Comparison of ENCODE assay signal across 8 mouse cellular contexts in genomic region chrX:11665077-11665974, GRCm38 (mm10).
A peak's percentile ranks its signal among the peaks of the same experiment; 100 is the strongest.
DNase-seq lines count a peak whose midpoint lies in the region; ATAC-seq and TF ChIP-seq lines count a peak whose summit lies in the region.

No protein-coding gene starts in this region.

- H3K9ac ChIP-seq in MEL (ENCODE audit: control insufficient read depth, low read depth, low read length, poor library complexity, severe bottlenecking), result peak overlapping the region; percentile 96
- peak overlapping the region; percentile 78 for H3K9ac ChIP-seq in forebrain, embryonic 13.5 days
- H3K9ac ChIP-seq in intestine, postnatal 0 days (ENCODE audit: low read depth, low read length), result peak overlapping the region; percentile 59
- H3K9ac ChIP-seq in lung, postnatal 0 days (replicated peaks; ENCODE audit: low read depth), result peak overlapping the region; percentile 50; the same call in 1 of the 2 replicates

- peak overlapping the region; percentile 42 for H3K27ac ChIP-seq in MEL (ENCODE audit: control insufficient read depth, low read depth, low read length)
- peak overlapping the region; percentile 85 for H3K27ac ChIP-seq in forebrain, embryonic 13.5 days
- peak overlapping the region; percentile 94 for H3K27ac ChIP-seq in intestine, postnatal 0 days (ENCODE audit: low read depth, low read length)
- peak overlapping the region; percentile 65 for H3K27ac ChIP-seq in lung, postnatal 0 days (ENCODE audit: low read length)

- H3K4me1 ChIP-seq in MEL (ENCODE audit: control insufficient read depth in 1 of 2, insufficient read depth in 2 of 2, low read length in 2 of 2), result peaks cover 5 to 17% of the 10 kb centered on the region in 2 experiments; a peak in 3 of 4 replicates
- peaks cover 15% of the 10 kb centered on the region for H3K4me1 ChIP-seq in forebrain, embryonic 13.5 days
- H3K4me1 ChIP-seq in intestine, postnatal 0 days (replicated peaks; ENCODE audit: control insufficient read depth, insufficient read depth, low read length), result 0 out of 2 replicates have a peak, but pooled peaks cover 3% of the 10 kb centered on the region
- no peaks in the 10 kb centered on the region for H3K4me1 ChIP-seq in lung, postnatal 0 days (ENCODE audit: insufficient read depth, low read depth, low read length)

- TF ChIP-seq EP300 in MEL (IDR thresholded peaks at IDR 0.05; ENCODE audit: low read depth in 1 of 2, low read length in 2 of 2), result no peak
- no peak for TF ChIP-seq EP300 in lung, postnatal 0 days (IDR thresholded peaks at IDR 0.05)

- 17% methylated on average over 30 of the region's 30 CpGs for WGBS in forebrain, embryonic 13.5 days
- WGBS in intestine, postnatal 0 days, result 17% methylated on average over 30 of the region's 30 CpGs
- 27% methylated on average over 20 of the region's 30 CpGs for WGBS in lung, postnatal 0 days

- H3K27me3 ChIP-seq in MEL (ENCODE audit: control insufficient read depth in 1 of 2, insufficient read depth in 2 of 2, low read length in 2 of 2), result no peaks in the 10 kb centered on the region
- no peaks in the 10 kb centered on the region; the same call in 1 of the 2 replicates for H3K27me3 ChIP-seq in forebrain, embryonic 13.5 days
- H3K27me3 ChIP-seq in intestine, postnatal 0 days (replicated peaks; ENCODE audit: control insufficient read depth, insufficient read depth, low read length), result no peaks in the 10 kb centered on the region
- H3K27me3 ChIP-seq in lung, postnatal 0 days (replicated peaks; ENCODE audit: insufficient read depth, low read length), result no peaks in the 10 kb centered on the region

- no peak for TF ChIP-seq POLR2A in MEL (IDR thresholded peaks at IDR 0.05; ENCODE audit: control insufficient read depth in 1 of 2, insufficient read depth in 1 of 2, low read depth in 1 of 2, low read length in 2 of 2, poor library complexity in 1 of 2)

- no peak for TF ChIP-seq CTCF in MEL (IDR thresholded peaks at IDR 0.05 in 2 of 3, conservative IDR thresholded peaks at IDR 0.05 in 1 of 3; ENCODE audit: control insufficient read depth in 1 of 3, insufficient read depth in 1 of 3, low read depth in 2 of 3, low read length in 3 of 3, poor library complexity in 1 of 3, severe bottlenecking in 1 of 3)
- TF ChIP-seq CTCF in intestine, postnatal 0 days (IDR thresholded peaks at IDR 0.05; ENCODE audit: low read depth), result 0 out of 2 replicates have a peak, but pooled peaks have one; percentile 4
- no peak for TF ChIP-seq CTCF in lung, postnatal 0 days (IDR thresholded peaks at IDR 0.05)

- peak; percentile 9 to 36 for DNase-seq in adrenal gland, adult (ENCODE audit: inconsistent age in 2 of 2, low spot score in 1 of 2)
- no peak for DNase-seq in adrenal gland, postnatal 14 days
- DNase-seq in MEL (ENCODE audit: low read depth, low spot score), result peak; percentile 50
- peak; percentile 35 for DNase-seq in lung, postnatal 0 days (ENCODE audit: low spot score)
- peak; percentile 14 to 16 for DNase-seq in spleen, postnatal 36 days (ENCODE audit: low spot score in 2 of 2)
- DNase-seq in right cerebral cortex, postnatal 36 days (ENCODE audit: low spot score in 2 of 2), result no peak

- H3K9me3 ChIP-seq in MEL (replicated peaks; ENCODE audit: insufficient read depth, low read length), result no peaks in the 10 kb centered on the region
- H3K9me3 ChIP-seq in forebrain, embryonic 13.5 days (replicated peaks), result no peaks in the 10 kb centered on the region
- no peaks in the 10 kb centered on the region for H3K9me3 ChIP-seq in intestine, postnatal 0 days (ENCODE audit: control insufficient read depth)
- H3K9me3 ChIP-seq in lung, postnatal 0 days (ENCODE audit: low read length), result no peaks in the 10 kb centered on the region

- no peak for TF ChIP-seq RAD21 in MEL (IDR thresholded peaks at IDR 0.05; ENCODE audit: low read depth, low read length)

- H3K4me3 ChIP-seq in MEL (ENCODE audit: control insufficient read depth in 1 of 2, insufficient read depth in 1 of 2, low read depth in 2 of 2, low read length in 2 of 2), result peak overlapping the region; percentile 70 to 85
- peak overlapping the region; percentile 41 for H3K4me3 ChIP-seq in forebrain, embryonic 13.5 days
- peak overlapping the region; percentile 36 for H3K4me3 ChIP-seq in intestine, postnatal 0 days (ENCODE audit: low read depth, low read length)
- peak overlapping the region; percentile 33 for H3K4me3 ChIP-seq in lung, postnatal 0 days (ENCODE audit: low read depth, low read length)

- ATAC-seq in forebrain, embryonic 13.5 days, result peak; percentile 25
- ATAC-seq in intestine, postnatal 0 days, result peak; percentile 66
- ATAC-seq in lung, postnatal 0 days, result peak; percentile 15

- H3K36me3 ChIP-seq in MEL (ENCODE audit: control insufficient read depth in 1 of 2, insufficient read depth in 2 of 2, low read length in 2 of 2), result peaks cover 0 to 13% of the 10 kb centered on the region in 2 experiments; a peak in 2 of 4 replicates
- no peaks in the 10 kb centered on the region for H3K36me3 ChIP-seq in forebrain, embryonic 13.5 days (ENCODE audit: poor library complexity, severe bottlenecking)
- no peaks in the 10 kb centered on the region for H3K36me3 ChIP-seq in intestine, postnatal 0 days (ENCODE audit: control insufficient read depth, insufficient read depth)
- H3K36me3 ChIP-seq in lung, postnatal 0 days (ENCODE audit: insufficient read depth, low read length), result no peaks in the 10 kb centered on the region

- peak overlapping the region; percentile 64 for H3K4me2 ChIP-seq in forebrain, embryonic 13.5 days
- peak overlapping the region; percentile 73 for H3K4me2 ChIP-seq in intestine, postnatal 0 days (replicated peaks; ENCODE audit: low read depth)
- peak overlapping the region; percentile 56 for H3K4me2 ChIP-seq in lung, postnatal 0 days (replicated peaks; ENCODE audit: low read depth, low read length)

- peaks cover 3% of the 10 kb centered on the region; the same call in 1 of the 2 replicates for H3K79me2 ChIP-seq in MEL (ENCODE audit: control insufficient read depth, insufficient read depth, low read length, poor library complexity)

TF ChIP-seq in MEL, 35 proteins besides CTCF, POLR2A, EP300 and RAD21:
- TF ChIP-seq MYB (IDR thresholded peaks at IDR 0.05; ENCODE audit: low read depth, low read length), result no peak
- TF ChIP-seq ELF1 (IDR thresholded peaks at IDR 0.05; ENCODE audit: low read depth, low read length), result no peak
- TF ChIP-seq ZKSCAN1 (IDR thresholded peaks at IDR 0.05; ENCODE audit: low read depth, low read length), result no peak
- TF ChIP-seq BHLHE40 (IDR thresholded peaks at IDR 0.05; ENCODE audit: borderline replicate concordance, low read depth, low read length), result no peak
- TF ChIP-seq JUND (IDR thresholded peaks at IDR 0.05; ENCODE audit: low read depth, low read length), result no peak
- TF ChIP-seq TCF12 (IDR thresholded peaks at IDR 0.05; ENCODE audit: low read depth, low read length), result no peak
- no peak for TF ChIP-seq MXI1 (IDR thresholded peaks at IDR 0.05; ENCODE audit: low read depth, low read length)
- TF ChIP-seq MAX (IDR thresholded peaks at IDR 0.05; ENCODE audit: low read length), result no peak
- TF ChIP-seq TBP (IDR thresholded peaks at IDR 0.05; ENCODE audit: low read depth, low read length), result no peak
TF ChIP-seq in MEL: peak in this region for 0.

Comparison
In these comparisons a context has a peak if more than half of its experiments do, and no peak if none do; other contexts are left out.
1. DNase-seq: peak in adrenal gland, adult (2 of 2), MEL (single experiment), lung, postnatal 0 days (single experiment) and spleen, postnatal 36 days (2 of 2); none in adrenal gland, postnatal 14 days (single experiment) and right cerebral cortex, postnatal 36 days (0 of 2).
2. H3K27ac ChIP-seq: peak in every context shown above with its lines; median percentile 94 in intestine, postnatal 0 days; 85 in forebrain, embryonic 13.5 days; 65 in lung, postnatal 0 days; 42 in MEL.
3. ATAC-seq: peak in every context shown above with its lines; median percentile 66 in intestine, postnatal 0 days; 25 in forebrain, embryonic 13.5 days; 15 in lung, postnatal 0 days.
4. Peak in every context shown above with its lines, with median percentiles within 50 percentile points of each other: H3K4me3 ChIP-seq, H3K9ac ChIP-seq and H3K4me2 ChIP-seq.